Mouse (Mus musculus): ENCODE measurements around the gene Otx1.

DNA sequence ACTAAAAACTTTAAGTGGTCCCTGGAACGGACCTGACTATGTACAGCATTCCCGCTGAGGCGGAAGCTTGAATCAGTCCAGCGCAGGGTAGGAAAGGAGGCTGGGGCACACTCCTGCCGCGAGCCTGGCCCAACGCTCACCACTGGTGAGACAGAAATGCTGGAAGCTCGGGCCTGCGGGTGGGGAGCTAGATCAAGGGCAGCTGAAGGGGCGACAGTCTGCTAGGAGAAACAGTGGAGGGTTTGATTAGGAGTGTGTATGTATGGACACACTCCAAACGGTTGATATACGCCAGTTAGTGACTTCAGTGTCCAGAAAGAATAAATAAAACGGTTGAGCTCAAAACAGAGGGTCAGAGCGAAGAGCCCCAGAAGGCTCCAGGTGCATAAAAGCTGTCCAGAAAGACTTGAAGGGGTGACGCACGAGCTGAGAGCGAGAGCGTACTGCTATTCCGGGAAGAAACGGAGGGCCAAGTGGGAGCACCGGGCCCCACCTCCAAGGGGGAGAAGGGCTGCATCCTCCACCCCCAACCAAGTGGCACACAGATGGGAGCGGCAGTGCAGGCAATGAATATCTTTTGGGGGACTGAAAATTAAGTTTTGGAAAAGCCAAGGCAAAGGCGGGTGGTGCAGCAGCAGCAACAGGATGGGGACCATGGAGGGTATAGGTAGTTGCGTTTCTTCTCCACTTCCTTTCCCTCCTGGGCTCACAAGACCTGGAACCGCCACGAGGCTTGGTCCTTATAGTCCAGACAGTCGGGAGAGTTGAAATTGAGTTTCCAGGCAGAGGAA, 7.0 kb downstream of the Otx1 start:
- TF ChIP-seq EP300 (IDR thresholded peaks at IDR 0.05), result no peak
- TF ChIP-seq CTCF (IDR thresholded peaks at IDR 0.05), result no peak

All from lung, postnatal 0 days (tissue).